Mouse (Mus musculus): ENCODE results near the gene Olfr829.
"Not testable (repeated sequence)": the region's sequence is repeated elsewhere in the genome, so short reads cannot be mapped to it uniquely, and the experiment has no call there.

Olfr829 gene

DNA sequence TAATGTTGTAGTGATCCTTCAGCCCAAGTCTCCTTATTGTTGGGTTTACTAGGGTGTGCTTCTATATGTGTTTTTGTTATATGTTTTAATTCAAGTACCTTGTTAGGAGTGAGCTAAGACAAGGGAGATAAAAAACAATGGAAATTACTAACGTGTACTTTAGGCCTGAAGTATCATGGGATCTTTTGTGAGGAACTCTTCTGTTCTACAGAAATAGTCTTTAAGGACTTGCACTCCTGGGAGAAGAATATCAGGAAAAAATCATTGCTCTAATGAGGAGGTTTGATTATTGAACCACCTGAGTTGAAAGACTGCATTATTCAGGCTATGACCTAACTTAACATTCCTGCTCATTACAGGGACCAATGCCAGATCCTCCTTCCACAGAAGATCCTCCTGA is at the start of gene Olfr829:
Olfr829 (plus strand) TSS at position 301 of the 400 bp plus-strand sequence.
- DNase-seq (ENCODE audit: low spot score), result no peak

DNA sequence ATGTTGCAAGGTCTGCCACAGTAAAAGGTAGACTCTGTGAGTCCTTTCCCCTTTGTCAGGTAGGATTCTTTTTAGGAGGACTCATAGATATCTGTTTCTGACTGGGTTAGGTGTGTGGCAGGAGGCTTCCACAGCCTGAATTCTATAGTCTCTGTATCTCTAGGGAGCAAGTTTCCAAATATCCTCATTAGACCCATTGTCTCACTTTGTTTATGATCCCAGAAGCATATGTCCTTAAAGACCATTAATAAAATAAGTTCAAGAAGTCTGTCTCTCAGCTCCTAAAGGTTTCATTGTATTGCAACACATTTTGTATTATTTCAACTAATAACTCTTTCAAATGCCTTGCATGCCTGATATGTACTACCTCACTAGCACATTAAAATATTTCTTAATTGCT is 35.3 kb upstream of the Olfr829 start, which contains the start of gene Olfr828:
Olfr828 (minus strand) TSS at position 101 of the 400 bp plus-strand sequence.
- no peak for DNase-seq (ENCODE audit: low spot score)

DNA sequence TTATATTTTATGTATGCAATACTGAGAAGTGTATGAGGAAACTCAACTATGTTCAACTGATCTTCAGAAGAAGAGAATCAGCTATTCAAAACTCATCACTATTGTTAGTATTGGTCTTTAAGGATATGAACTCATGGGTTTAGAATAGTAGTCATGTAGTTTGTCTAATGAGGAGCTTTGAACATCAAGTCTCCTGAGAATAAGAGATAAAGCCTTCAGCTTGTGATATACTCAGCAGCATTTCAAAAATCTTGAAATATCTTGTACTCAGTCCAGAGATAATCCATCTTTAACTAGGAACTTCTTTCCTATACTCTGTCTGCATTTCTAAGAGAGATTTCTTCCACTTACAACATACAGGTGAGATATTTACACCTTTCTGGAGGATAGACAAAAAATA is 19.7 kb downstream of the Olfr829 start, which contains the start of gene Olfr830:
Olfr830 (plus strand) TSS at position 301 of the 400 bp plus-strand sequence.
- DNase-seq (ENCODE audit: low spot score), result no peak

DNA sequence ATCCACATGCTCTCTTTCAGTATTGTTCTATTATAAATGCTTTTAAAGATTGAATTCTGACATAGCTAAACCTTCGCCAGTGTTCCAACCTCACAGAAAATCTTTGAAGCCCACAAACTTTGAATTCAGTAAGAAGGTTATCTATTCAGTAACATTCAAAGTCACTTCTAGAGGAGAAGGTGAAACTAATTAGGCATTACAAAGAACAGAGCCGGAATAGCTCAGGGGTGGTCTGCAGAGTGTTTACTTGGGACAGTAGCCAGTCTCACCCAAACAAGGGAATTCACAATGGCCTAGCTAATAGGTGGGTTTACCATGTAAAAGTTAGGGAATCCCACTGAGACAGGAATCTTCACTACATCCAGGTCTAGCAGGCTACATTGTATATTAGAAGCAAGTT is 53.0 kb downstream of the Olfr829 start:
- not testable (repeated sequence) for DNase-seq (ENCODE audit: low spot score)

Data from layer of hippocampus, adult 11-12 months (tissue).